Mouse (Mus musculus): ENCODE measurements at regions not wholly inside any gene's neighbourhood (a gene's known extent, or its start where the extent isn't known, plus 50 kb on each side); places are given as distances from the start of the nearest gene placed in this dataset.

DNA sequence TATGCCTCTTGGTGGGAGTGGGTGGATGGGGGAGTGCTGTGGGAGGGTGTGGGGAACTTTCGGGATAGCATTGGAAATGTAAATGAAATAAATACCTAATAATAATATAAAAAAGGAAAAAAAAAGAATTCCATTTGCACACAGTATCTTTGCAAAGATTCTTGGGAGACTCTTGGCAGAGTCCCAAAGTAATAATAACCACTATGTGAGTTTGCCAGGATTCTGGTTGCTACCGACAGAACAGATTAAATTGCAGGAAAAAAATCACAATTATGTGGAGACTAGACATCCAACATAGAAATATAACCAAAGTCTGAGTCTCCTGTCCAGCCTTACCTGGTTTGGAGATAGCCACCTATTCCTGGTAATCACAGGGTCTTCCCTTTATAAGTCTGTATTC lies 75.6 kb upstream of the Fam49a start:
- no peak for TF ChIP-seq POLR2A (IDR thresholded peaks at IDR 0.05; ENCODE audit: low read depth, low read length)
- 61% methylated on average over 2 of the region's 2 CpGs for WGBS
- Histone ChIP-seq H3K4me1 (ENCODE audit: control insufficient read depth, insufficient read depth, insufficient read length, low read length) (no peaks in the 10 kb centered on the region), H3K4me3 (ENCODE audit: low read depth, low read length) (no peak overlapping the region), H3K27me3 (ENCODE audit: control insufficient read depth, insufficient read depth, low read length) (no peaks in the 10 kb centered on the region), H3K27ac (ENCODE audit: insufficient read depth, low read depth, low read length) (no peak overlapping the region), H3K36me3 (ENCODE audit: control insufficient read depth, insufficient read depth, low read length) (no peaks in the 10 kb centered on the region)

DNA sequence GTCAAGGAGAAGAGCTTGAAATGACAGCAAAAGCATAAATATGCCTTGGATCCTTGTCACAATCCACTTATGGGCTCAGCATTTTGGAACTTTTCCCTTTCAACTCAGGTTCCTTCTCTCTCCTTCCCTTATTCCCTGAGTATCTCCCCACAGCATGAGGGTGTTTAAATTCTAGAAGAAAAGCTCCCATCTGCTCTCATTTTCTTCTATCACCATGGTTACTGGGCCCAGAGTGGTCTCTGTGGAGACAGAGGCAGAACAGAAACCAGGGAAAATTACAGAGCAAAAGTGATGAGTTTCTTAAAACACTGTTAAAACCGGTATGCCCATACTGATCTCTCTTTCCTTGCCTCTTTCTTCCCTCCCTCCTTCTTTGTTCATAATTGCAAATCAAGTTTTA lies 66.9 kb upstream of the Fam49a start:
- 61% methylated on average over 1 of the region's 1 CpGs for WGBS
- TF ChIP-seq CTCF (IDR thresholded peaks at IDR 0.05; ENCODE audit: extremely low read depth, insufficient read length, insufficient replicate concordance, low read depth, low read length) (no peak), POLR2A (IDR thresholded peaks at IDR 0.05; ENCODE audit: low read depth, low read length) (no peak)
- Histone ChIP-seq H3K36me3 (ENCODE audit: control insufficient read depth, insufficient read depth, low read length) (no peaks in the 10 kb centered on the region), H3K4me1 (ENCODE audit: control insufficient read depth, insufficient read depth, insufficient read length, low read length) (no peaks in the 10 kb centered on the region), H3K4me3 (ENCODE audit: low read depth, low read length) (no peak overlapping the region), H3K27me3 (ENCODE audit: control insufficient read depth, insufficient read depth, low read length) (no peaks in the 10 kb centered on the region), H3K27ac (ENCODE audit: insufficient read depth, low read depth, low read length) (no peak overlapping the region)

- TF ChIP-seq POLR2A (IDR thresholded peaks at IDR 0.05; ENCODE audit: low read depth, low read length) (no peak), CTCF (IDR thresholded peaks at IDR 0.05; ENCODE audit: extremely low read depth, insufficient read length, insufficient replicate concordance, low read depth, low read length) (no peak)
- WGBS = 87% methylated on average over 3 of the region's 3 CpGs
- H3K27me3 ChIP-seq (ENCODE audit: control insufficient read depth, insufficient read depth, low read length) = no peaks in the 10 kb centered on the region
These were observed 65.3 kb upstream of the Fam49a start for GRCm38 (mm10) chr12:12196627-12197026.

GRCm38 (mm10) chr12:12208216-12208615 lies 53.7 kb upstream of the Fam49a start:
- H3K4me1 ChIP-seq (ENCODE audit: control insufficient read depth, insufficient read depth, insufficient read length, low read length) = no peaks in the 10 kb centered on the region
- no peak overlapping the region for H3K4me3 ChIP-seq (ENCODE audit: low read depth, low read length)
- H3K36me3 ChIP-seq (ENCODE audit: control insufficient read depth, insufficient read depth, low read length) = no peaks in the 10 kb centered on the region
- no peak overlapping the region for H3K27ac ChIP-seq (ENCODE audit: insufficient read depth, low read depth, low read length)
- WGBS = 30% methylated on average over 1 of the region's 1 CpGs
- no peak for TF ChIP-seq POLR2A (IDR thresholded peaks at IDR 0.05; ENCODE audit: low read depth, low read length)
- no peaks in the 10 kb centered on the region for H3K27me3 ChIP-seq (ENCODE audit: control insufficient read depth, insufficient read depth, low read length)

More at GRCm38 (mm10) chr12:12196627-12197026, 65.3 kb upstream of the Fam49a start:
- Histone ChIP-seq H3K4me3 (ENCODE audit: low read depth, low read length) (no peak overlapping the region), H3K4me1 (ENCODE audit: control insufficient read depth, insufficient read depth, insufficient read length, low read length) (no peaks in the 10 kb centered on the region), H3K27ac (ENCODE audit: insufficient read depth, low read depth, low read length) (no peak overlapping the region), H3K36me3 (ENCODE audit: control insufficient read depth, insufficient read depth, low read length) (no peaks in the 10 kb centered on the region)
